Mouse (Mus musculus) CD4-positive, CD25-positive, alpha-beta regulatory T cell, adult 4 months (primary cell): ENCODE data around the gene Kat6b. TPM values are rescaled to one million over a fixed set of nuclear protein-coding genes. Genes with fewer than 3 reads are reported as not detected.
"Not testable (repeated sequence)": the region's sequence is repeated elsewhere in the genome, so short reads cannot be mapped to it uniquely, and the experiment has no call there.

Experiments used
- ATAC-seq: one replicate; pipeline ENCODE4 v1.8.0; 2017
- polyA plus RNA-seq, 2 experiments: library from polyadenylated mRNA; unstranded; fragments of 100-300 nt; shearing (Covaris generic); gene quantifications; one replicate each; pipeline ENCODE4 v1.2.1; 2017

The Kat6b gene
- 10 to 100 TPM; 17.1 to 18.3 TPM for polyA plus RNA-seq

GRCm38 (mm10) chr14:21481231-21481630 is at the start of gene Kat6b:
Gene Kat6b, plus strand, starts transcription at chr14:21481434.
- no peak for ATAC-seq

- ATAC-seq: no peak
Measured at GRCm38 (mm10) chr14:21433415-21433814, 47.8 kb upstream of the Kat6b start.

GRCm38 (mm10) chr14:21433995-21434394 is 47.2 kb upstream of the Kat6b start:
- no peak for ATAC-seq

GRCm38 (mm10) chr14:21434686-21435085 is 46.5 kb upstream of the Kat6b start:
- ATAC-seq: no peak

GRCm38 (mm10) chr14:21439785-21440184 is 41.4 kb upstream of the Kat6b start:
- ATAC-seq: no peak

GRCm38 (mm10) chr14:21440526-21440925 is 40.7 kb upstream of the Kat6b start:
- ATAC-seq: no peak

GRCm38 (mm10) chr14:21441772-21442533 is 39.3 kb upstream of the Kat6b start:
- no peak for ATAC-seq

- no peak for ATAC-seq
Measured at GRCm38 (mm10) chr14:21452581-21452980, 28.7 kb upstream of the Kat6b start.

GRCm38 (mm10) chr14:21453896-21454295 is 27.3 kb upstream of the Kat6b start:
- ATAC-seq: no peak

- ATAC-seq: no peak
Measured at GRCm38 (mm10) chr14:21455654-21456350, 25.4 kb upstream of the Kat6b start.

GRCm38 (mm10) chr14:21456526-21456925 is 24.7 kb upstream of the Kat6b start:
- no peak for ATAC-seq

GRCm38 (mm10) chr14:21457876-21458275 is 23.4 kb upstream of the Kat6b start:
- ATAC-seq: no peak

GRCm38 (mm10) chr14:21458696-21459095 is 22.5 kb upstream of the Kat6b start:
- ATAC-seq: no peak

GRCm38 (mm10) chr14:21459163-21459562 is 22.1 kb upstream of the Kat6b start:
- ATAC-seq: no peak

- ATAC-seq: no peak
Measured at GRCm38 (mm10) chr14:21462398-21462797, 18.8 kb upstream of the Kat6b start.

- no peak for ATAC-seq
Measured at GRCm38 (mm10) chr14:21463117-21463712, 18.0 kb upstream of the Kat6b start.

- ATAC-seq: no peak
Measured at GRCm38 (mm10) chr14:21470386-21470785, 10.8 kb upstream of the Kat6b start.

GRCm38 (mm10) chr14:21471975-21472374 is 9.3 kb upstream of the Kat6b start:
- no peak for ATAC-seq

- ATAC-seq: not testable (repeated sequence)
Measured at GRCm38 (mm10) chr14:21474593-21475132, 6.6 kb upstream of the Kat6b start.

- no peak for ATAC-seq
Measured at GRCm38 (mm10) chr14:21477181-21477580, 4.1 kb upstream of the Kat6b start.

GRCm38 (mm10) chr14:21479566-21479965 is 1.7 kb upstream of the Kat6b start:
- ATAC-seq: no peak

GRCm38 (mm10) chr14:21480191-21480590 is 1.0 kb upstream of the Kat6b start:
- ATAC-seq: no peak

GRCm38 (mm10) chr14:21484199-21484598 is 3.0 kb downstream of the Kat6b start:
- ATAC-seq: no peak
